Mouse (Mus musculus) adrenal gland, postnatal 36 days (tissue): ENCODE results near the gene Hist1h1a. TPM values are rescaled to one million over a fixed set of nuclear protein-coding genes. Genes with fewer than 3 reads are reported as not detected.

Experiments used
- microRNA-seq: library from miRNA; unstranded; fragments of <30 nt; microRNA quantifications from one replicate; pipeline ENCODE4 v1.2.0, GENCODE M21; 2021
- total RNA-seq, 2 experiments: library from RNA; stranded (reverse); gene quantifications; 2 replicates each; pipeline ENCODE4 v1.2.3; 2021

Gene Hist1h1a
- total RNA-seq, 2 experiments from 2014 or later = 35.0 to 39.8 TPM

Small RNA genes lying within 50 kb of the gene (microRNA-seq; reads per million reads assigned to microRNA genes)
- gene Gm44314 (not detected), gene Gm44484 (not detected)

Other genes starting within 250 kb of the Hist1h1a start
- 100 to 1,000 TPM; 443 to 473 TPM for gene Hist1h4h, start 232.6 kb upstream of the Hist1h1a start, total RNA-seq
- gene Hist1h2af, start 229.8 kb upstream of the Hist1h1a start, total RNA-seq = 10 to 100 TPM; 49.7 to 55.2 TPM
- 10 to 100 TPM; 13.9 to 17.7 TPM for gene Hist1h3g, start 228.2 kb upstream of the Hist1h1a start, total RNA-seq
- gene Hist1h2bh, start 220.3 kb upstream of the Hist1h1a start, total RNA-seq = 1 to 10 TPM; 4.2 to 4.7 TPM
- 10 to 100 TPM; 23.4 to 24.4 TPM for gene Hist1h3f, start 219.6 kb upstream of the Hist1h1a start, total RNA-seq
- 100 to 1,000 TPM; 112 to 118 TPM for gene Hist1h4f, start 212.0 kb upstream of the Hist1h1a start, total RNA-seq
- 1 to 10 TPM; 4.5 to 4.9 TPM for gene Hist1h1d, start 210.4 kb upstream of the Hist1h1a start, total RNA-seq
- gene Hist1h3e, start 201.3 kb upstream of the Hist1h1a start, total RNA-seq = 10 to 100 TPM; 56.1 to 72.9 TPM
- 1 to 10 TPM; 9.2 to 9.6 TPM for gene Hist1h2ae, start 192.4 kb upstream of the Hist1h1a start, total RNA-seq
- gene Hist1h2bg, start 192.3 kb upstream of the Hist1h1a start, total RNA-seq = 100 to 1,000 TPM; 105 to 116 TPM
- 10 to 100 TPM; 34.6 to 44.5 TPM for gene Hist1h2bf, start 189.5 kb upstream of the Hist1h1a start, total RNA-seq
- gene Hist1h2ad, start 189.3 kb upstream of the Hist1h1a start, total RNA-seq = 10 to 100 TPM in 1 of 2 experiments, 1 to 10 TPM in 1; 8.1 to 13.6 TPM
- 1 to 10 TPM; 7.4 TPM for gene Hist1h3d, start 187.9 kb upstream of the Hist1h1a start, total RNA-seq
- gene Hist1h4d, start 182.1 kb upstream of the Hist1h1a start, total RNA-seq = 100 to 1,000 TPM; 159 to 164 TPM
- 10 to 100 TPM; 12.1 to 13.4 TPM for gene Hist1h2be, start 142.5 kb upstream of the Hist1h1a start, total RNA-seq
- gene Hist1h1e, start 141.1 kb upstream of the Hist1h1a start, total RNA-seq = 10 to 100 TPM; 49.5 to 74.0 TPM
- 1 to 10 TPM; 3.0 to 3.1 TPM for gene Hist1h2ac, start 79.7 kb upstream of the Hist1h1a start, total RNA-seq
- gene Hist1h2bc, start 79.5 kb upstream of the Hist1h1a start, total RNA-seq = 100 to 1,000 TPM; 138 to 161 TPM
- under 1 TPM; 0.33 to 0.46 TPM for gene Hist1h1t, start 67.9 kb upstream of the Hist1h1a start, total RNA-seq
- 100 to 1,000 TPM; 101 to 109 TPM for gene Hist1h4c, start 65.2 kb upstream of the Hist1h1a start, total RNA-seq
- 10 to 100 TPM; 29.2 to 49.8 TPM for gene Hfe, start 52.8 kb upstream of the Hist1h1a start, total RNA-seq
- 100 to 1,000 TPM; 145 to 279 TPM for gene Hist1h1c, start 24.9 kb upstream of the Hist1h1a start, total RNA-seq
- 10 to 100 TPM; 20.5 to 26.8 TPM for gene Hist1h3c, start 18.1 kb upstream of the Hist1h1a start, total RNA-seq
- gene Hist1h2bb, start 16.9 kb upstream of the Hist1h1a start, total RNA-seq = 10 to 100 TPM; 34.0 to 41.3 TPM
- gene Hist1h2ab, start 12.5 kb upstream of the Hist1h1a start, total RNA-seq = 10 to 100 TPM; 58.1 to 68.0 TPM
- gene Hist1h3b, start 11.4 kb upstream of the Hist1h1a start, total RNA-seq = 10 to 100 TPM; 54.7 to 79.9 TPM
- 100 to 1,000 TPM; 115 to 122 TPM for gene Hist1h4b, start 6.7 kb upstream of the Hist1h1a start, total RNA-seq
- gene Hist1h4a, start 2.4 kb upstream of the Hist1h1a start, total RNA-seq = 10 to 100 TPM; 59.8 to 61.2 TPM
- gene Hist1h3a, start 1.3 kb upstream of the Hist1h1a start, total RNA-seq = 10 to 100 TPM; 55.1 to 59.3 TPM
- gene Trim38, start 6.2 kb downstream of the Hist1h1a start, total RNA-seq = under 1 TPM; 0.16 to 0.23 TPM
- gene Slc17a2, start 43.3 kb downstream of the Hist1h1a start, total RNA-seq = under 1 TPM in 1 of 2 experiments, not detected in 1; 0.26 TPM
- under 1 TPM; 0.23 to 0.56 TPM for gene Slc17a3, start 75.8 kb downstream of the Hist1h1a start, total RNA-seq
- not detected for gene Slc17a1, start 104.1 kb downstream of the Hist1h1a start, total RNA-seq
- gene Slc17a4, start 151.3 kb downstream of the Hist1h1a start, total RNA-seq = under 1 TPM in 1 of 2 experiments, not detected in 1; 0.23 TPM
- not detected for gene Hist1h2ba, start 170.5 kb downstream of the Hist1h1a start, total RNA-seq
- gene Hist1h2aa, start 170.8 kb downstream of the Hist1h1a start, total RNA-seq = not detected
- gene Scgn, start 227.5 kb downstream of the Hist1h1a start, total RNA-seq = 1 to 10 TPM; 2.3 to 4.9 TPM